Mouse (Mus musculus) natural killer cell, adult 2 months (primary cell): ENCODE results near the gene Fbxo39.

Experiments
- DNase-seq, 2 experiments: peaks; one replicate each; pipeline ENCODE4 v3.0.0; 2022; ENCODE audit warnings: low spot score in 2 of 2

Gene Fbxo39

DNA sequence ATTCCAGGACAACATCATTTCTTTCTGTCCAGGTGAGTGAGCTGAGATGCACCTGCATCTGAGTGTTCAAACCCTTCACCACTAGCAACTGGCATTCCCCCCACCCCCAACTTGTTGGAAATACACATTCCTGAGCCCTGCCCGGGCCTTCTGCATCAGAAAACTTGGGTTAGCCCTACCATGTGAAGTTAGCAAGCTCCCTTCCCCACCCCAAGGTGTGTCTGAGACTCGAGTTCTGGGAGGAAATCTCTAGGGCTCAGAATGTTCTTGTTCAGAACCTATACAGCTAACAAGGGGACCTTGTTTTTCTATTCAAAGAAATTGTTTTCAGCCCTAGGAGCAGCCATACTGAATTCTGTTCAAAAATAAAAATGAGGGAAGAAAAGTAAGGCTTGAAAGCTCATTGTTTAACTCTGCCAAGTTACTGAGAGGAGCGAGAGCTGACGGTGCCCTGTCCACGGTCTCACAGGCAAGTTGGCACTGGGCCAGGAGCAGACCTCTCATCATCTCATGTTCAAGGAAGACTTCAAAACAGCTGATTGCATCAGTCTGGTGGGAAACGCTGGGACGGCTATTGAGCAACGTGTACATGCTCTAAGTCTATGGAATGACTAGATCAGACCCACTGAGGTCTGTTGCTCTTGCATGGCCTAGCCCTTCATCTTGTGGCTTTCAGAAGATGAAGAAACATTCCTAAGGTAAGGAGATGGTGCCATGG lies 49.4 kb downstream of the Fbxo39 start:
- no peak for DNase-seq

DNA sequence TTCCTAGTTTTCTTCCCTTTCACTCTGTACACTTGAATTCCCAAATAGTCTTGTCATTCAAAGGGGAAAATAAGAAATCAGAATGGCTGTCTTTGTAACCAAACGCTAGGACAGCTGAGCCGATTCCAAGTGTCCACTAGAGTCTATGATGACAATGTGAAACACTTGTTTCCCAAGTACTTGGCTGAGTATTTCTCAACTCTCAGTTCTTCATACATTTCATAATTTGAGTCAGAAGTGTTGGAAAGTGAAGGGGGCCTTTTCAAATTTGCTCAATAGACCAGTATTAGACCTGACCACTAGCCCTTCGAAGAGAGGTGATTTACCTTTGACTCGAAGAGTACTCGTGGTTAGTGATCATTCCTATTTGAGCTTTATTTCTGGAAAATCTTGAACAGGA lies 50.3 kb downstream of the Fbxo39 start:
- no peak for DNase-seq

DNA sequence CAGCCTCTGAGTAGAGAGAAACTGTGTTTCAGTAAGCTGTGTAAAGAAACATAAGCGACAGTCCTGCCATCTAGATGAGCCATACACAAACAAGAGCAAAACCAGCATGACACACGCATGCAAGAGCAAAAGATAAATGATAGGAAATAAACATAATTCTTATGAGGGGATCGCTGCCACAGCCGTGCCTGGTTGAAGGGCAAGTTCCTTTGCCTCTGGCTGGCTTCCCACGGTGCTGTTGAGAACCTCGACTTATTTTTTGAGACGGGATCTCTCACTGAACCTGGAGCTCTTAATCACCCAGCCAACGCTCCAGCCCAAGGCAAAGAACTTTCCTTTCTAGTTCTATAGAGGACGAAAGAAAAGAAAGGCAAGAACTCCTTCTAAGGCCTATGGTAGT lies 51.9 kb downstream of the Fbxo39 start:
- DNase-seq: no peak

DNA sequence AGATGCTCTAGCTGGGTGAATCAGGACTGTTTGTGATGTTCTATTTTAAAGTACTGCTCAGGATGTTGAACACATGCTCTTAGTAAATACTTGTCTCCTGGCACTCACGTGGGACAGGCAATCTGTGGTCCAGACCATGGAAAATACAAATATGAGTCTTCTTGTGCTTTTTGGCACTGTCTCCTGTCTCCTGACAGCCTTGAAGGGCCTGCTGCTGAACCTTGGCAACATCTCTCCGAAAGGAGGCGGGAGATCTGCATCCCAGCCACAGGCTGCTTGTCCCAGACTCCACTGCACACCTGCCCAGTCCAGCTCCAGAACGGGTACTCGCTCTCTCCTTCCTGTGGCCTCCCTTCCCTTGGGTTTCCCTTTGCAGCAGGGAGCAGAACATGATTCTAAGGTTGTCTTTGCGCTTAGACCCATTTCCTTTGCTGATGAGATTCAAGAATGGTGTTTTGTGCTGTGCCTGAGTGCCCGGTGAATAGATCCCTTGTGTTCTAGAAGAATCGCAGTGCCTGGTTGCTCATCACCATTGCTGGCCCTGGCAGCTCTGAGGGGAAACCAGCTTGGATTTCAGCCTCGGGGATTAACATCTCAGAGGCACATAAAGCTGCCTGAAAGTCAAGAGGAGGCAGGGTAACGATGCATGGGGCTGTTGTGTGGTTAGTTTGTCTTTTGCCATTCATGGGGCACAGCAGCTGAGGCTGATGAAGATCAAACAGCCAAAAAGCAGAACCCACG lies 53.9 kb downstream of the Fbxo39 start:
- no peak for DNase-seq
